ENCODE assay signal across 7 mouse cellular contexts in the genomic region with DNA sequence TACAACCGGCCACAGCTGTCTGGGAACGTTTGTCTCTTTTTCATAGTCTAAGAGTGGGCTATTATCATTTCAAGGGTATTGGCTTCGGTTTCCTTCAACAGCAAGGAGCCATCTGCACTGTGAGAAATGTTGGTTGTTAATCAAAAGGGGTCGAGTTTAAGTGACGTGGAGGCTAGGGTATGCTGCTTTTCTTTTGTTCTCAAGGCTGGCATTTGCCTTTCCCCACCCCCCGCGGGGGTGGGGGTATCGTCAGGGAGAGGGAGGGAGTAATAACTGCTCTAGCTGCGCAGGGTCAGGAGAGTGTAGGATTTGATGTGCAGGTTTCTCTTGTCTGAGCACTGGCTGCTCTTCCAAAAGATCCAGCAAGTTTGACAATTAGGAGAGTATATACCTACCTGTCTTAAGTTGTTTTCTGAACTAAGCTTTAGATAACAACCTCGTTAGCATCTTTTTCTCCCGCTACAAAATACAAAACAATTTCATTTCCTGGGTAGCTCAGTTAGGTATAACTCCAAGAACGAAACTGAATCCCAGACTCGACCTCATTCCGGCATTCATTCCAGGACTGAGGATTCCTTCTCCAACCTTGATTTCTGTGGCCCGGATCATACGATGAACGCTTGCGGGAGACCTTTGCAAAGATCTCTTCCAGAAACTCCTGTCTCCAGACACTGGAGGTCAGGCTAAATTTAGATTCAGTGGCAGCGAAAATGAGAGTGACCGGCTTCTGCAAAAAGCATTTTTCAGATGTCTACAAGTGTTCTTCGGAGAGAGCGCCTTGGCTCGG. TPM values are rescaled to one million over a fixed set of nuclear protein-coding genes. Genes with fewer than 3 reads are reported as not detected.
A peak's percentile ranks its signal among the peaks of the same experiment; 100 is the strongest.
DNase-seq lines count a peak whose midpoint lies in the region; ATAC-seq and TF ChIP-seq lines count a peak whose summit lies in the region.

No protein-coding gene starts in this region.

- TF ChIP-seq CTCF in intestine, postnatal 0 days (IDR thresholded peaks at IDR 0.05; ENCODE audit: low read depth) = no peak

- H3K27me3 ChIP-seq in forebrain, embryonic 14.5 days (replicated peaks; ENCODE audit: control insufficient read depth, insufficient read depth, low read length) = no peaks in the 10 kb centered on the region
- H3K27me3 ChIP-seq in intestine, postnatal 0 days (replicated peaks; ENCODE audit: control insufficient read depth, insufficient read depth, low read length) = no peaks in the 10 kb centered on the region
- no peaks in the 10 kb centered on the region for H3K27me3 ChIP-seq in stomach, embryonic 15.5 days (replicated peaks)

- H3K9ac ChIP-seq in forebrain, embryonic 14.5 days (ENCODE audit: low read length) = peak overlapping the region; percentile 72
- H3K9ac ChIP-seq in intestine, postnatal 0 days (ENCODE audit: low read depth, low read length) = peak overlapping the region; percentile 52
- peak overlapping the region; percentile 59; the same call in 1 of the 2 replicates for H3K9ac ChIP-seq in stomach, embryonic 15.5 days

- under 1% methylated on average over 23 of the region's 23 CpGs for WGBS in forebrain, embryonic 14.5 days
- under 1% methylated on average over 23 of the region's 23 CpGs for WGBS in intestine, postnatal 0 days
- WGBS in stomach, embryonic 15.5 days = under 1% methylated on average over 23 of the region's 23 CpGs

- H3K36me3 ChIP-seq in forebrain, embryonic 14.5 days (ENCODE audit: control insufficient read depth, insufficient read depth, low read length) = no peaks in the 10 kb centered on the region
- H3K36me3 ChIP-seq in intestine, postnatal 0 days (ENCODE audit: control insufficient read depth, insufficient read depth) = no peaks in the 10 kb centered on the region
- no peaks in the 10 kb centered on the region for H3K36me3 ChIP-seq in stomach, embryonic 15.5 days

- no peaks in the 10 kb centered on the region for H3K9me3 ChIP-seq in forebrain, embryonic 14.5 days (replicated peaks; ENCODE audit: control insufficient read depth, low read length)
- H3K9me3 ChIP-seq in intestine, postnatal 0 days (ENCODE audit: control insufficient read depth) = no peaks in the 10 kb centered on the region
- H3K9me3 ChIP-seq in stomach, embryonic 15.5 days = no peaks in the 10 kb centered on the region

- H3K4me2 ChIP-seq in forebrain, embryonic 14.5 days (ENCODE audit: low read length) = peak overlapping the region; percentile 84
- H3K4me2 ChIP-seq in intestine, postnatal 0 days (replicated peaks; ENCODE audit: low read depth) = peak overlapping the region; percentile 87
- H3K4me2 ChIP-seq in stomach, embryonic 15.5 days = peak overlapping the region; percentile 83

- DNase-seq in CD4-positive helper T cell, adult 2 months (ENCODE audit: low read depth, low spot score) = peak; percentile 71
- peak; percentile 63 for DNase-seq in ES-CJ7 (ENCODE audit: low read depth, low spot score)
- DNase-seq in cerebellum, adult 18-20 months = peak; percentile 41 to 46
- DNase-seq in forebrain, embryonic 14.5 days (ENCODE audit: low spot score) = peak; percentile 77

- H3K4me3 ChIP-seq in forebrain, embryonic 14.5 days (ENCODE audit: low read depth, low read length) = peak overlapping the region; percentile 61
- peak overlapping the region; percentile 65 for H3K4me3 ChIP-seq in intestine, postnatal 0 days (ENCODE audit: low read depth, low read length)
- H3K4me3 ChIP-seq in stomach, embryonic 15.5 days (replicated peaks) = peak overlapping the region; percentile 82

- peak; percentile 55 for ATAC-seq in forebrain, embryonic 14.5 days
- ATAC-seq in intestine, postnatal 0 days = peak; percentile 41
- ATAC-seq in megakaryocyte progenitor cell, adult 5-6 weeks (replicated peaks; ENCODE audit: poor library complexity) = peak; percentile 42
- ATAC-seq in stomach, embryonic 15.5 days (ENCODE audit: insufficient read depth, low FRiP score, low read depth) = no peak

- peak overlapping the region; percentile 86 for H3K27ac ChIP-seq in forebrain, embryonic 14.5 days (ENCODE audit: low read depth, low read length)
- H3K27ac ChIP-seq in intestine, postnatal 0 days (ENCODE audit: low read depth, low read length) = peak overlapping the region; percentile 81
- H3K27ac ChIP-seq in stomach, embryonic 15.5 days = peak overlapping the region; percentile 87

- H3K4me1 ChIP-seq in forebrain, embryonic 14.5 days (ENCODE audit: control insufficient read depth, insufficient read depth, low read length) = peaks cover 11% of the 10 kb centered on the region; the same call in 1 of the 2 replicates
- no peaks in the 10 kb centered on the region for H3K4me1 ChIP-seq in intestine, postnatal 0 days (replicated peaks; ENCODE audit: control insufficient read depth, insufficient read depth, low read length)
- H3K4me1 ChIP-seq in stomach, embryonic 15.5 days = peaks cover 9% of the 10 kb centered on the region

RNA-seq across cellular contexts. Expression of gene Hsdl2, which starts 0.7 kb away (rescaled TPM):
- 18.6 and 22.5 TPM in 2 replicates for polyA plus RNA-seq in forebrain, embryonic 14.5 days (2014; fragmentation: Nextera tagmentation; extraction: Ambion mirVana)
- polyA plus RNA-seq in intestine, postnatal 0 days (2015; fragmentation: Nextera tagmentation; extraction: Ambion mirVana) = 22.3 and 23.1 TPM in 2 replicates
- total RNA-seq in megakaryocyte progenitor cell, adult 5-6 weeks (2015) = 53.7 and 59.9 TPM in 2 replicates
- 59.6 and 61.6 TPM in 2 replicates for total RNA-seq in megakaryocyte progenitor cell, adult 5-6 weeks (2017)
- polyA plus RNA-seq in stomach, embryonic 15.5 days (2015; fragmentation: Nextera tagmentation; extraction: Ambion mirVana) = 21.9 and 23.8 TPM in 2 replicates

RNA-seq across cellular contexts. Expression of gene Ptbp3, which starts 31.5 kb away (rescaled TPM):
- 22.9 and 23.5 TPM in 2 replicates for polyA plus RNA-seq in forebrain, embryonic 14.5 days (2014; fragmentation: Nextera tagmentation; extraction: Ambion mirVana)
- 65.1 and 67.9 TPM in 2 replicates for polyA plus RNA-seq in intestine, postnatal 0 days (2015; fragmentation: Nextera tagmentation; extraction: Ambion mirVana)
- total RNA-seq in megakaryocyte progenitor cell, adult 5-6 weeks (2015) = 275 and 331 TPM in 2 replicates
- total RNA-seq in megakaryocyte progenitor cell, adult 5-6 weeks (2017) = 231 and 237 TPM in 2 replicates
- 50.7 and 55.3 TPM in 2 replicates for polyA plus RNA-seq in stomach, embryonic 15.5 days (2015; fragmentation: Nextera tagmentation; extraction: Ambion mirVana)

RNA-seq across cellular contexts. Expression of gene E130308A19Rik, which starts 45.3 kb away (rescaled TPM):
- 22.6 and 28.0 TPM in 2 replicates for polyA plus RNA-seq in forebrain, embryonic 14.5 days (2014; fragmentation: Nextera tagmentation; extraction: Ambion mirVana)
- polyA plus RNA-seq in intestine, postnatal 0 days (2015; fragmentation: Nextera tagmentation; extraction: Ambion mirVana) = 6.6 and 6.9 TPM in 2 replicates
- 8.1 and 9.2 TPM in 2 replicates for total RNA-seq in megakaryocyte progenitor cell, adult 5-6 weeks (2015)
- total RNA-seq in megakaryocyte progenitor cell, adult 5-6 weeks (2017) = 4.2 and 6.8 TPM in 2 replicates
- 17.7 and 20.4 TPM in 2 replicates for polyA plus RNA-seq in stomach, embryonic 15.5 days (2015; fragmentation: Nextera tagmentation; extraction: Ambion mirVana)
